Mouse (Mus musculus) kidney, postnatal 0 days (tissue): Measurements from ENCODE around the gene Trp63. TPM values are rescaled to one million over a fixed set of nuclear protein-coding genes. Genes with fewer than 3 reads are reported as not detected.

ENCODE experiments used
- ATAC-seq: fragments of 200-750 bp; cut with Nextera tagmentation; replicated peaks from 2 replicates; pipeline ENCODE4 v1.8.0; 2017; ENCODE audit warnings: low read depth, moderate number of reproducible peaks, moderate TSS enrichment, moderate library complexity; ENCODE audit not compliant: low FRiP score
- DNase-seq: peaks from one replicate; pipeline ENCODE4 v3.0.0-alpha.2; 2016; ENCODE audit warnings: low spot score
- H3K27ac ChIP-seq: fragments of 300-500 bp; sonication (generic); 2 replicates; pipeline ENCODE4 v1.5.1; 2014; ENCODE audit warnings: mild to moderate bottlenecking
- H3K27me3 ChIP-seq: fragments of 300-500 bp; sonication (generic); 2 replicates; pipeline ENCODE4 v1.6.1; 2014; ENCODE audit warnings: low read length, mixed read lengths; ENCODE audit not compliant: insufficient read depth
- H3K36me3 ChIP-seq: fragments of 300-500 bp; sonication (generic); 2 replicates; pipeline ENCODE4 v1.6.1; 2014; ENCODE audit warnings: low read length, mixed read lengths; ENCODE audit not compliant: insufficient read depth
- H3K4me1 ChIP-seq: fragments of 300-500 bp; sonication (generic); replicated peaks from 2 replicates; pipeline ENCODE4 v1.6.1; 2014; ENCODE audit warnings: antibody characterized with exemption, low read length, mixed read lengths; ENCODE audit not compliant: insufficient read depth
- H3K4me2 ChIP-seq: fragments of 300-500 bp; sonication (generic); 2 replicates; pipeline ENCODE4 v1.6.1; 2014; ENCODE audit warnings: mild to moderate bottlenecking, low read length, moderate library complexity, mixed read lengths
- H3K4me3 ChIP-seq: fragments of 300-500 bp; sonication (generic); replicated peaks from 2 replicates; pipeline ENCODE4 v1.5.1; 2014; ENCODE audit warnings: low read depth, low read length
- H3K9ac ChIP-seq: fragments of 300-500 bp; sonication (generic); 2 replicates; pipeline ENCODE4 v1.6.1; 2014; ENCODE audit warnings: low read depth, low read length
- H3K9me3 ChIP-seq: fragments of 300-500 bp; sonication (generic); replicated peaks from 2 replicates; pipeline ENCODE4 v1.6.1; 2016; ENCODE audit warnings: low read length, inconsistent platforms, mixed read lengths
- CTCF ChIP-seq: IDR thresholded peaks from 2 replicates; pipeline ENCODE4 v1.5.1; 2016; ENCODE audit warnings: antibody characterized with exemption, low read depth, mild to moderate bottlenecking, moderate library complexity
- WGBS: fragments of 180-500 bp; shearing (Covaris S2); extraction: QIAGEN DNeasy Blood & Tissue Kit; methylation state at CpG from one replicate; pipeline ENCODE4 v1.1.7; 2014; 5-methylcytosine and 5-hydroxymethylcytosine counted together
- polyA plus RNA-seq: library from polyadenylated mRNA; unstranded; fragments of >200 nt; fragmentation: Nextera tagmentation; extraction: Ambion mirVana; gene quantifications from 2 replicates; pipeline ENCODE4 v1.2.1, GENCODE M21; 2015

Trp63 gene
- polyA plus RNA-seq, 1 experiment from 2014 or later: 1.3 TPM

GRCm38 (mm10) chr16:25878116-25878515, 194.6 kb downstream of the Trp63 start:
- no peak overlapping the region for H3K9ac ChIP-seq
- H3K4me1 ChIP-seq: no peaks in the 10 kb centered on the region
- no peak for TF ChIP-seq CTCF
- H3K9me3 ChIP-seq: no peaks in the 10 kb centered on the region
- DNase-seq (no peak), ATAC-seq (no peak)
- H3K27me3 ChIP-seq: no peaks in the 10 kb centered on the region
- H3K4me3 ChIP-seq: no peak overlapping the region
- no peaks in the 10 kb centered on the region for H3K36me3 ChIP-seq
- H3K27ac ChIP-seq: no peak overlapping the region
- H3K4me2 ChIP-seq: no peak overlapping the region

- H3K36me3 ChIP-seq: no peaks in the 10 kb centered on the region
- no peaks in the 10 kb centered on the region for H3K9me3 ChIP-seq
- DNase-seq: no peak
- H3K4me1 ChIP-seq: no peaks in the 10 kb centered on the region
- no peak for ATAC-seq
- H3K4me3 ChIP-seq: no peak overlapping the region
- TF ChIP-seq CTCF: no peak
- H3K27ac ChIP-seq: no peak overlapping the region
- H3K27me3 ChIP-seq: no peaks in the 10 kb centered on the region
- WGBS: 78% methylated on average over 4 of the region's 4 CpGs
- no peak overlapping the region for H3K9ac ChIP-seq
- H3K4me2 ChIP-seq: no peak overlapping the region
These were observed 215.5 kb downstream of the Trp63 start for GRCm38 (mm10) chr16:25899071-25899470.

GRCm38 (mm10) chr16:25899657-25900056, 216.1 kb downstream of the Trp63 start:
- Histone ChIP-seq H3K9ac (no peak overlapping the region), H3K4me3 (no peak overlapping the region), H3K27me3 (no peaks in the 10 kb centered on the region), H3K27ac (no peak overlapping the region), H3K4me2 (no peak overlapping the region), H3K4me1 (no peaks in the 10 kb centered on the region), H3K36me3 (no peaks in the 10 kb centered on the region), H3K9me3 (no peaks in the 10 kb centered on the region)
- TF ChIP-seq CTCF: no peak
- DNase-seq (no peak), ATAC-seq (no peak)
- WGBS: 82% methylated on average over 2 of the region's 2 CpGs

- no peak overlapping the region for H3K27ac ChIP-seq
- no peak overlapping the region for H3K9ac ChIP-seq
- H3K4me2 ChIP-seq: no peak overlapping the region
- ATAC-seq (no peak), DNase-seq (no peak)
- no peaks in the 10 kb centered on the region for H3K36me3 ChIP-seq
- H3K4me1 ChIP-seq: no peaks in the 10 kb centered on the region
- 91% methylated on average over 3 of the region's 3 CpGs for WGBS
- H3K27me3 ChIP-seq: no peaks in the 10 kb centered on the region
- no peaks in the 10 kb centered on the region for H3K9me3 ChIP-seq
- H3K4me3 ChIP-seq: no peak overlapping the region
- no peak for TF ChIP-seq CTCF
These were observed 216.9 kb downstream of the Trp63 start for GRCm38 (mm10) chr16:25900389-25900908.

GRCm38 (mm10) chr16:25912185-25912584, 228.6 kb downstream of the Trp63 start:
- TF ChIP-seq CTCF: no peak
- WGBS: 71% methylated on average over 1 of the region's 1 CpGs
- Histone ChIP-seq H3K4me1 (no peaks in the 10 kb centered on the region), H3K27me3 (no peaks in the 10 kb centered on the region), H3K9ac (no peak overlapping the region), H3K9me3 (no peaks in the 10 kb centered on the region), H3K4me2 (no peak overlapping the region), H3K36me3 (no peaks in the 10 kb centered on the region), H3K27ac (no peak overlapping the region), H3K4me3 (no peak overlapping the region)
- DNase-seq (no peak), ATAC-seq (no peak)

- no peak for DNase-seq
- Histone ChIP-seq H3K4me1 (no peaks in the 10 kb centered on the region), H3K36me3 (no peaks in the 10 kb centered on the region), H3K4me2 (no peak overlapping the region), H3K9ac (no peak overlapping the region), H3K27me3 (no peaks in the 10 kb centered on the region), H3K9me3 (no peaks in the 10 kb centered on the region), H3K4me3 (no peak overlapping the region), H3K27ac (no peak overlapping the region)
- 83% methylated on average over 2 of the region's 2 CpGs for WGBS
- no peak for ATAC-seq
- TF ChIP-seq CTCF: no peak
These were observed 250.6 kb downstream of the Trp63 start for GRCm38 (mm10) chr16:25934181-25934580.
